Comparison of ENCODE assay signal across 9 mouse cellular contexts in genomic region chr10:84646506-84647102, GRCm38 (mm10). TPM values are rescaled to one million over a fixed set of nuclear protein-coding genes. Genes with fewer than 3 reads are reported as not detected.
DNase-seq lines count a peak whose midpoint lies in the region; ATAC-seq and TF ChIP-seq lines count a peak whose summit lies in the region.
"Had no signal": no experiment of that assay in that cellular context is flagged by ENCODE, and none has a peak within 500 bp of the region (broad histone marks: within the 10 kb centered on the region; RNA-seq: fewer than 3 reads in every experiment).

No protein-coding gene starts in this region.

- H3K36me3 ChIP-seq in kidney, embryonic 16.5 days (ENCODE audit: insufficient read depth, low read length): peaks cover 26% of the 10 kb centered on the region; the same call in 1 of the 2 replicates
- 0 out of 2 replicates have a peak, but pooled peaks cover 10% of the 10 kb centered on the region for H3K36me3 ChIP-seq in midbrain, embryonic 15.5 days (replicated peaks)
- H3K36me3 ChIP-seq in thymus, adult 2 months (ENCODE audit: control insufficient read depth, insufficient read depth, low read length): no peaks in the 10 kb centered on the region
- peaks cover 63% of the 10 kb centered on the region for H3K36me3 ChIP-seq in limb, embryonic 10.5 days
- H3K36me3 ChIP-seq in forebrain, embryonic 15.5 days: peaks cover 8% of the 10 kb centered on the region; the same call in 1 of the 2 replicates

- 0 out of 2 replicates have a peak overlapping the region, but pooled peaks have one; percentile 20 for H3K27ac ChIP-seq in kidney, embryonic 16.5 days (ENCODE audit: low read length)
- 0 out of 2 replicates have a peak overlapping the region, but pooled peaks have one; percentile 25 for H3K27ac ChIP-seq in midbrain, embryonic 15.5 days
- H3K27ac ChIP-seq in thymus, adult 2 months (ENCODE audit: control insufficient read depth, insufficient read depth, low read length): peak overlapping the region; percentile 69
- H3K27ac ChIP-seq in limb, embryonic 10.5 days: no peak overlapping the region
- no peak overlapping the region for H3K27ac ChIP-seq in forebrain, embryonic 15.5 days (replicated peaks)
- H3K27ac ChIP-seq: kidney, postnatal 0 days had no signal

- no peak for TF ChIP-seq POLR2A in thymus, adult 2 months (IDR thresholded peaks at IDR 0.05; ENCODE audit: control insufficient read depth, extremely low read depth, insufficient read depth, low read length, poor library complexity)

- 0 out of 2 replicates have a peak, but pooled peaks cover 4% of the 10 kb centered on the region for H3K4me1 ChIP-seq in kidney, embryonic 16.5 days (ENCODE audit: insufficient read depth, low read length)
- peaks cover 4% of the 10 kb centered on the region; the same call in 1 of the 2 replicates for H3K4me1 ChIP-seq in midbrain, embryonic 15.5 days
- peaks cover 24% of the 10 kb centered on the region for H3K4me1 ChIP-seq in thymus, adult 2 months (replicated peaks; ENCODE audit: control insufficient read depth, insufficient read depth, low read length)
- H3K4me1 ChIP-seq in limb, embryonic 10.5 days: no peaks in the 10 kb centered on the region
- peaks cover 6% of the 10 kb centered on the region for H3K4me1 ChIP-seq in forebrain, embryonic 15.5 days

- H3K4me3 ChIP-seq in kidney, embryonic 16.5 days (ENCODE audit: low read length): no peak overlapping the region
- no peak overlapping the region for H3K4me3 ChIP-seq in midbrain, embryonic 15.5 days
- peak overlapping the region; percentile 8 for H3K4me3 ChIP-seq in thymus, adult 2 months (ENCODE audit: control insufficient read depth, insufficient read depth, low read length)
- H3K4me3 ChIP-seq in limb, embryonic 10.5 days: no peak overlapping the region
- no peak overlapping the region for H3K4me3 ChIP-seq in forebrain, embryonic 15.5 days

- WGBS in kidney, embryonic 16.5 days: 90% methylated on average over 12 of the region's 12 CpGs
- WGBS in midbrain, embryonic 15.5 days: 57% methylated on average over 12 of the region's 12 CpGs
- WGBS in thymus, adult 2 months: 3% methylated on average over 12 of the region's 12 CpGs
- WGBS in limb, embryonic 10.5 days: 94% methylated on average over 12 of the region's 12 CpGs
- WGBS in forebrain, embryonic 15.5 days: 63% methylated on average over 12 of the region's 12 CpGs

- no peak for TF ChIP-seq CTCF in thymus, adult 2 months (IDR thresholded peaks at IDR 0.05; ENCODE audit: borderline replicate concordance, control insufficient read depth, extremely low read depth, insufficient read depth, low read length, poor library complexity)

- no peak for ATAC-seq in kidney, embryonic 16.5 days (ENCODE audit: low FRiP score, low TSS enrichment)
- ATAC-seq in erythroid progenitor cell, adult 5-6 weeks (replicated peaks; ENCODE audit: low FRiP score, poor library complexity, severe bottlenecking): peak; percentile 89
- peak; percentile 42 for ATAC-seq in midbrain, embryonic 15.5 days (replicated peaks)
- no peak for ATAC-seq in forebrain, embryonic 15.5 days (replicated peaks)

- no peak for DNase-seq in kidney, postnatal 25 days
- DNase-seq in left cerebral cortex, adult 9 months (ENCODE audit: low spot score in 2 of 2): peak; percentile 42 to 83
- peak; percentile 48 for DNase-seq in thymus, adult 2 months
- no peak for DNase-seq in limb, embryonic 10.5 days (ENCODE audit: low spot score)

- H3K9me3 ChIP-seq in kidney, embryonic 16.5 days (ENCODE audit: low read length): no peaks in the 10 kb centered on the region
- no peaks in the 10 kb centered on the region for H3K9me3 ChIP-seq in midbrain, embryonic 15.5 days
- no peaks in the 10 kb centered on the region for H3K9me3 ChIP-seq in limb, embryonic 10.5 days (replicated peaks)
- no peaks in the 10 kb centered on the region for H3K9me3 ChIP-seq in forebrain, embryonic 15.5 days

- H3K27me3 ChIP-seq in kidney, embryonic 16.5 days (ENCODE audit: insufficient read depth, low read length): no peaks in the 10 kb centered on the region
- no peaks in the 10 kb centered on the region for H3K27me3 ChIP-seq in midbrain, embryonic 15.5 days (replicated peaks)
- no peaks in the 10 kb centered on the region for H3K27me3 ChIP-seq in thymus, adult 2 months (ENCODE audit: control insufficient read depth, insufficient read depth, low read length)
- no peaks in the 10 kb centered on the region for H3K27me3 ChIP-seq in limb, embryonic 10.5 days (ENCODE audit: low read depth, poor library complexity, severe bottlenecking)
- H3K27me3 ChIP-seq in forebrain, embryonic 15.5 days: no peaks in the 10 kb centered on the region

- no peak overlapping the region for H3K9ac ChIP-seq in kidney, embryonic 16.5 days (replicated peaks; ENCODE audit: low read length)
- no peak overlapping the region for H3K9ac ChIP-seq in midbrain, embryonic 15.5 days
- no peak overlapping the region for H3K9ac ChIP-seq in forebrain, embryonic 15.5 days (replicated peaks)

- H3K4me2 ChIP-seq in kidney, embryonic 16.5 days (replicated peaks; ENCODE audit: low read depth, low read length): no peak overlapping the region
- no peak overlapping the region for H3K4me2 ChIP-seq in midbrain, embryonic 15.5 days
- no peak overlapping the region for H3K4me2 ChIP-seq in forebrain, embryonic 15.5 days (replicated peaks)

RNA-seq across cellular contexts. Expression of gene Polr3b, which starts 24.5 kb away (rescaled TPM):
- polyA plus RNA-seq in kidney, embryonic 16.5 days (2015; fragmentation: Nextera tagmentation; extraction: Ambion mirVana): 17.5 and 20.4 TPM in 2 replicates
- total RNA-seq in erythroid progenitor cell, adult 5-6 weeks (2015; ENCODE audit: low replicate concordance): 19.3 and 33.9 TPM in 2 replicates
- total RNA-seq in erythroid progenitor cell, adult 5-6 weeks (2017; ENCODE audit: low replicate concordance): 28.9 and 75.6 TPM in 2 replicates
- polyA plus RNA-seq in midbrain, embryonic 15.5 days (2015; fragmentation: Nextera tagmentation; extraction: Ambion mirVana): 13.6 and 17.3 TPM in 2 replicates
- 6.5 and 6.6 TPM in 2 replicates for polyA plus RNA-seq in thymus, adult 2 months (2012; rRNA removed)
- 17.4 and 20.3 TPM in 2 replicates for polyA plus RNA-seq in limb, embryonic 10.5 days (2016; fragmentation: Nextera tagmentation; extraction: Ambion mirVana)
- 15.3 and 16.5 TPM in 2 replicates for polyA plus RNA-seq in forebrain, embryonic 15.5 days (2015; fragmentation: Nextera tagmentation; extraction: Ambion mirVana)

Comparison
In these comparisons a context has a peak if more than half of its experiments do, and no peak if none do; other contexts are left out.
1. ATAC-seq: peak in erythroid progenitor cell, adult 5-6 weeks (single experiment) and midbrain, embryonic 15.5 days (single experiment); none in kidney, embryonic 16.5 days (single experiment) and forebrain, embryonic 15.5 days (single experiment).
2. H3K27ac ChIP-seq: peak in kidney, embryonic 16.5 days (single experiment), midbrain, embryonic 15.5 days (single experiment) and thymus, adult 2 months (single experiment); none in limb, embryonic 10.5 days (single experiment) and forebrain, embryonic 15.5 days (single experiment).
3. DNase-seq: peak in left cerebral cortex, adult 9 months (2 of 2) and thymus, adult 2 months (single experiment); none in kidney, postnatal 25 days (0 of 2) and limb, embryonic 10.5 days (single experiment).